In genomic region chr13:15468421-15468820, GRCm38 (mm10) we compare ENCODE assay signal across 15 mouse cellular contexts. TPM values are rescaled to one million over a fixed set of nuclear protein-coding genes. Genes with fewer than 3 reads are reported as not detected.
A peak's percentile ranks its signal among the peaks of the same experiment; 100 is the strongest.
DNase-seq lines count a peak whose midpoint lies in the region; ATAC-seq lines count a peak whose summit lies in the region.
"Had no signal": no experiment of that assay in that cellular context is flagged by ENCODE, and none has a peak within 500 bp of the region (broad histone marks: within the 10 kb centered on the region; RNA-seq: fewer than 3 reads in every experiment).

No protein-coding gene starts in this region.

- H3K36me3 ChIP-seq in hindbrain, embryonic 11.5 days (ENCODE audit: control insufficient read depth, insufficient read depth, low read length), result no peaks in the 10 kb centered on the region
- H3K36me3 ChIP-seq in hindbrain, embryonic 16.5 days (ENCODE audit: control insufficient read depth, insufficient read depth, low read length), result no peaks in the 10 kb centered on the region
- no peaks in the 10 kb centered on the region for H3K36me3 ChIP-seq in forebrain, embryonic 16.5 days (ENCODE audit: control insufficient read depth, insufficient read depth)
- H3K36me3 ChIP-seq in midbrain, embryonic 14.5 days (ENCODE audit: control insufficient read depth, insufficient read depth, low read length), result no peaks in the 10 kb centered on the region

- ATAC-seq in hindbrain, embryonic 11.5 days (ENCODE audit: low FRiP score), result no peak
- ATAC-seq in hindbrain, embryonic 16.5 days, result no peak
- ATAC-seq in forebrain, embryonic 16.5 days, result no peak
- no peak for ATAC-seq in midbrain, embryonic 14.5 days (ENCODE audit: low FRiP score, low TSS enrichment)
- no peak for ATAC-seq in CD4-positive, CD25-positive, alpha-beta regulatory T cell, adult 4 months

- H3K9me3 ChIP-seq in hindbrain, embryonic 11.5 days (ENCODE audit: control insufficient read depth, low read length), result no peaks in the 10 kb centered on the region
- H3K9me3 ChIP-seq in hindbrain, embryonic 16.5 days (ENCODE audit: control insufficient read depth, low read length), result no peaks in the 10 kb centered on the region
- H3K9me3 ChIP-seq in forebrain, embryonic 16.5 days (ENCODE audit: control insufficient read depth, low read length), result no peaks in the 10 kb centered on the region
- H3K9me3 ChIP-seq in midbrain, embryonic 14.5 days (ENCODE audit: control insufficient read depth, low read length), result no peaks in the 10 kb centered on the region
- H3K9me3 ChIP-seq: megakaryocyte, embryonic 14.5 days had no signal

- peak; percentile 35 for DNase-seq in hindbrain, embryonic 11.5 days (ENCODE audit: low spot score)
- DNase-seq in adipocyte (ENCODE audit: low spot score), result peak; percentile 61
- DNase-seq in midbrain, embryonic 14.5 days, result peak; percentile 53
- DNase-seq in cerebellum, adult 9-11 months, result no peak
- DNase-seq in kidney, postnatal 25 days, result no peak
- DNase-seq: cerebellum, postnatal 25 days; gastrocnemius, adult 2 months; heart, postnatal 10 days; kidney, postnatal 10 days; thymus, adult 2 months had no signal

- H3K27me3 ChIP-seq in hindbrain, embryonic 11.5 days (ENCODE audit: control insufficient read depth, insufficient read depth, low read length), result no peaks in the 10 kb centered on the region
- H3K27me3 ChIP-seq in hindbrain, embryonic 16.5 days (replicated peaks; ENCODE audit: control insufficient read depth, insufficient read depth, low read length), result peaks cover 6% of the 10 kb centered on the region
- 0 out of 2 replicates have a peak, but pooled peaks cover 2% of the 10 kb centered on the region for H3K27me3 ChIP-seq in forebrain, embryonic 16.5 days (replicated peaks; ENCODE audit: control insufficient read depth, insufficient read depth, low read length)
- H3K27me3 ChIP-seq in midbrain, embryonic 14.5 days (ENCODE audit: control insufficient read depth, insufficient read depth, low read length), result peaks cover 9% of the 10 kb centered on the region; the same call in 1 of the 2 replicates

- H3K4me3 ChIP-seq in hindbrain, embryonic 11.5 days (ENCODE audit: low read depth, low read length), result no peak overlapping the region
- no peak overlapping the region for H3K4me3 ChIP-seq in hindbrain, embryonic 16.5 days (ENCODE audit: low read length)
- H3K4me3 ChIP-seq in forebrain, embryonic 16.5 days (replicated peaks; ENCODE audit: low read length), result no peak overlapping the region
- H3K4me3 ChIP-seq in midbrain, embryonic 14.5 days (replicated peaks; ENCODE audit: low read depth, low read length), result no peak overlapping the region
- H3K4me3 ChIP-seq: gastrocnemius, adult 2 months; megakaryocyte, embryonic 14.5 days had no signal

- H3K9ac ChIP-seq in hindbrain, embryonic 11.5 days (ENCODE audit: low read depth, low read length), result no peak overlapping the region
- no peak overlapping the region for H3K9ac ChIP-seq in hindbrain, embryonic 16.5 days (ENCODE audit: low read depth, low read length)
- H3K9ac ChIP-seq in forebrain, embryonic 16.5 days (replicated peaks; ENCODE audit: low read depth, low read length), result no peak overlapping the region
- no peak overlapping the region for H3K9ac ChIP-seq in midbrain, embryonic 14.5 days (replicated peaks; ENCODE audit: low read length)

- WGBS in hindbrain, embryonic 11.5 days, result 21% methylated on average over 4 of the region's 4 CpGs
- WGBS in hindbrain, embryonic 16.5 days, result 38% methylated on average over 4 of the region's 4 CpGs
- 12% methylated on average over 4 of the region's 4 CpGs for WGBS in forebrain, embryonic 16.5 days
- WGBS in midbrain, embryonic 14.5 days, result 11% methylated on average over 4 of the region's 4 CpGs

- H3K4me2 ChIP-seq in hindbrain, embryonic 11.5 days (replicated peaks; ENCODE audit: low read depth, low read length), result peak overlapping the region; percentile 28; the same call in 1 of the 2 replicates
- H3K4me2 ChIP-seq in hindbrain, embryonic 16.5 days (ENCODE audit: low read length), result no peak overlapping the region
- H3K4me2 ChIP-seq in forebrain, embryonic 16.5 days (ENCODE audit: low read length), result 0 out of 2 replicates have a peak overlapping the region, but pooled peaks have one; percentile 0
- H3K4me2 ChIP-seq in midbrain, embryonic 14.5 days (ENCODE audit: low read length), result peak overlapping the region; percentile 80
- H3K4me2 ChIP-seq: liver, embryonic 11.5 days had no signal

- H3K27ac ChIP-seq in hindbrain, embryonic 11.5 days (ENCODE audit: low read depth, low read length), result no peak overlapping the region
- no peak overlapping the region for H3K27ac ChIP-seq in hindbrain, embryonic 16.5 days (ENCODE audit: low read depth, low read length)
- H3K27ac ChIP-seq in forebrain, embryonic 16.5 days (ENCODE audit: low read length), result no peak overlapping the region
- H3K27ac ChIP-seq in midbrain, embryonic 14.5 days (replicated peaks; ENCODE audit: low read depth, low read length), result no peak overlapping the region
- H3K27ac ChIP-seq: gastrocnemius, adult 2 months had no signal

- H3K4me1 ChIP-seq in hindbrain, embryonic 11.5 days (replicated peaks; ENCODE audit: control insufficient read depth, insufficient read depth, low read length), result peaks cover 2% of the 10 kb centered on the region
- peaks cover 14% of the 10 kb centered on the region for H3K4me1 ChIP-seq in hindbrain, embryonic 16.5 days (ENCODE audit: control insufficient read depth, insufficient read depth, low read depth, low read length)
- peaks cover 25% of the 10 kb centered on the region for H3K4me1 ChIP-seq in forebrain, embryonic 16.5 days (replicated peaks; ENCODE audit: control insufficient read depth, insufficient read depth, low read length)
- H3K4me1 ChIP-seq in midbrain, embryonic 14.5 days (ENCODE audit: control insufficient read depth, insufficient read depth, low read length), result peaks cover 32% of the 10 kb centered on the region

RNA-seq across cellular contexts. Expression of gene Gli3, which starts 5.4 kb away (rescaled TPM):
- 31.0 and 34.5 TPM in 2 replicates for polyA plus RNA-seq in hindbrain, embryonic 11.5 days (2014; fragmentation: Nextera tagmentation; extraction: Ambion mirVana)
- 2.9 and 4.4 TPM in 2 replicates for polyA plus RNA-seq in hindbrain, embryonic 16.5 days (2015; fragmentation: Nextera tagmentation; extraction: Ambion mirVana)
- 10.8 and 13.4 TPM in 2 replicates for polyA plus RNA-seq in forebrain, embryonic 16.5 days (2015; fragmentation: Nextera tagmentation; extraction: Ambion mirVana)
- polyA plus RNA-seq in midbrain, embryonic 14.5 days (2014; fragmentation: Nextera tagmentation; extraction: Ambion mirVana), result 8.5 and 14.1 TPM in 2 replicates
- not detected for polyA plus RNA-seq in CD4-positive, CD25-positive, alpha-beta regulatory T cell, adult 4 months (2017; shearing (Covaris generic))

Comparison
In these comparisons a context has a peak if more than half of its experiments do, and no peak if none do; other contexts are left out.
1. DNase-seq: peak in hindbrain, embryonic 11.5 days (single experiment), adipocyte (single experiment) and midbrain, embryonic 14.5 days (single experiment); none in cerebellum, adult 9-11 months (single experiment) and kidney, postnatal 25 days (0 of 2).